ENCODE assay signal across 23 mouse cellular contexts in the genomic region with DNA sequence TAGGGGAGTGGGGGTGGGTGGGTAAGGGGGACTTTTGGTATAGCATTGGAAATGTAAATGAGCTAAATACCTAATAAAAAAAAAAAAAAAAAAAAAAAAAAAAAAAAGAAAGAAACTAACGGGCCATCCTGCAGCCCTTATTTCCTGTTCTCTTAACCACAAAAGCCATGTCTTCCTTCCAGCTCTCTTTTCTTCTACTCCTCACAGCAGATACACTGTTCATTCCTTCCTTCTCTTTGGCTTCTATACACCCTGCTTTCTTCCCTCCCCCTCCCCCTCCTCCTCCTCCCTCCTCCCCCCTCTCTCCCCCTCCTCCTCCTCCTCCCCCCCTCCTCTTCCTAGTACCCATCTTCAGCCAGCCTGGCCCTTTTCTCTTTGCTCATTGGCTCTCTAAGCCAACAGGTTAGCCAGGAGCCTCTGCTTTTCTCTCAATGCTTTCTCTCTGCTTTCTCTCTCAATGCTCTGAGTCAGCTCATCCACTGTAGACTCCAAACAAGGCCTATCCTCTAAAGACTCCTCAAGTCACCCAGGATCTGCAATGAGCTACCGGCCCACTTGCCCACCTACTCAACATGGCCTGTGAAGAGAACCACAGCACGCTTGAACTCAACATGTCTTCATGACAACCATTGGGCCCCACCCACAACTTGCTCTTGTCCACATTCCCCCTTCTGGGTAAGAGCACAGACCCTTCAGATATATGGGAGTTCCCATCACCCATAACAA. TPM values are rescaled to one million over a fixed set of nuclear protein-coding genes. Genes with fewer than 3 reads are reported as not detected.
"Had no signal": no experiment of that assay in that cellular context is flagged by ENCODE, and none has a peak within 500 bp of the region (broad histone marks: within the 10 kb centered on the region; RNA-seq: fewer than 3 reads in every experiment).

No protein-coding gene starts in this region.

- H3K36me3 ChIP-seq: limb, embryonic 12.5 days; liver, embryonic 13.5 days; lung, embryonic 15.5 days; midbrain, embryonic 13.5 days; neural tube, embryonic 13.5 days; stomach, embryonic 15.5 days had no signal

- H3K9me3 ChIP-seq: limb, embryonic 12.5 days; liver, embryonic 13.5 days; lung, embryonic 15.5 days; midbrain, embryonic 13.5 days; neural tube, embryonic 13.5 days; stomach, embryonic 15.5 days had no signal

- H3K4me3 ChIP-seq: limb, embryonic 12.5 days; liver, embryonic 13.5 days; lung, embryonic 15.5 days; midbrain, embryonic 13.5 days; neural tube, embryonic 13.5 days; stomach, embryonic 15.5 days had no signal

- H3K4me2 ChIP-seq: limb, embryonic 12.5 days; liver, embryonic 13.5 days; lung, embryonic 15.5 days; midbrain, embryonic 13.5 days; neural tube, embryonic 13.5 days; stomach, embryonic 15.5 days had no signal

- H3K9ac ChIP-seq: limb, embryonic 12.5 days; liver, embryonic 13.5 days; liver, postnatal 0 days; lung, embryonic 15.5 days; midbrain, embryonic 13.5 days; neural tube, embryonic 13.5 days; stomach, embryonic 15.5 days had no signal

- H3K27ac ChIP-seq: limb, embryonic 12.5 days; liver, embryonic 13.5 days; lung, embryonic 15.5 days; macrophage; midbrain, embryonic 13.5 days; neural tube, embryonic 13.5 days; stomach, embryonic 15.5 days had no signal

- ATAC-seq: liver, postnatal 0 days; midbrain, embryonic 13.5 days had no signal

- DNase-seq: kidney, adult 8-10 months; kidney, postnatal 25 days; layer of hippocampus, adult 9-11 months; layer of hippocampus, postnatal 36 days; liver; liver, embryonic 13.5 days; liver, postnatal 0 days; lung, postnatal 14 days; retina, postnatal 1 day; thymus, adult 2 months; thymus, postnatal 4 days had no signal

- H3K4me1 ChIP-seq: limb, embryonic 12.5 days; liver, embryonic 13.5 days; lung, embryonic 15.5 days; midbrain, embryonic 13.5 days; neural tube, embryonic 13.5 days; stomach, embryonic 15.5 days had no signal

- H3K27me3 ChIP-seq: limb, embryonic 12.5 days; liver, embryonic 13.5 days; lung, embryonic 15.5 days; midbrain, embryonic 13.5 days; neural tube, embryonic 13.5 days; stomach, embryonic 15.5 days had no signal

RNA-seq across cellular contexts. Expression of a gene that starts 13.4 kb away (rescaled TPM):
- total RNA-seq: layer of hippocampus, adult 18-20 months; layer of hippocampus, postnatal 36 days; left cerebral cortex, adult 8-10 months; left cerebral cortex, postnatal 25 days; megakaryocyte-erythroid progenitor cell, adult 5-6 weeks had no signal
- polyA plus RNA-seq: kidney, embryonic 16.5 days; limb, embryonic 12.5 days; liver, embryonic 13.5 days; macrophage; midbrain, embryonic 13.5 days; neural tube, embryonic 13.5 days; stomach, embryonic 15.5 days; testis, adult 2 months had no signal
